Mouse (Mus musculus) embryo, embryonic 10 days (tissue): Measurements from ENCODE around the gene Ethe1.
A peak's percentile ranks its signal among the peaks of the same experiment; 100 is the strongest.

Experiments
- DNase-seq: peaks from one replicate; pipeline ENCODE4 v3.0.0-alpha.2; 2015; ENCODE audit warnings: low spot score

The Ethe1 gene

GRCm38 (mm10) chr7:24587330-24588105 lies at the start of gene Ethe1, which contains the start of gene Zfp575:
Ethe1 (plus strand) TSS chr7:24587543.
Zfp575 (minus strand) TSS chr7:24587641.
- peak; percentile 85 for DNase-seq

DNA sequence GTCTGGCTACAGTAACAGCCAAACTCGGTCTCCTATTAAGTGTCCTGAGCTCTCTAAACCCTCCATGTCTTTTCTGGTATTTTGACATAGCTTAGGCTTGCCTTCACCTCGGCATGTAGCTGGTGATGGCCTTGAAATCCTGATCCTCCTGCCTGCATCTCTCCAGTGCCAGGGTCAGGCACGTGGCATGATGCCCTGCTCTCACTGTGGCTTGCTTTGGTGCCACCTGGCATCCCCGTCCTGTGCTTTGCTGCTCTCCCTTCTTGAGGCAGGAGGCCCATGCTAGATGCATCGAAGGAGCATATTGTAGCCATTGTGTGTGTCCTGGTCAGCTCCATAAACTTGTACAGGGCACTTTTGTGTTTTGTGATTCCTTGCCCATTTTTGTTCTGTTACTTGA lies 49.8 kb upstream of the Ethe1 start:
- no peak for DNase-seq

DNA sequence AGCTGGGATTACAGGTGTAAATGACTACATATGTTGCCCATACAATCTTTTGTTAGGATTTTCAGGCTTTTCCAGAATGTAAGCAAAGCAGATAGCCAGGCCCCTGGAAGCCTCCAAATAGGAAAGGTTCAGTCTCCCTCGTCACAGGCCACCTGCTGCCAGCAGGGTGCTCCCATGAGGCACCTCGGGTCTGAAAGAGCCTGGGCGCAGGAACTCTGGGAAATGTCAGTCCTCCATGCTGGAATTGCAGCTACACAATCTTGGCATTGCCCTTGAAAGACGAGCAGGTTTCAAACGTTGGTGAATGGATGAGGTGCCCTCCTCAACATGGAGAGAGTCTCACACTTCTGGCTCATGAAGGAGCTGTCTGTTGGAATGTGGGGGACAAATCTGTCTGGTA lies 49.2 kb upstream of the Ethe1 start:
- DNase-seq: no peak

DNA sequence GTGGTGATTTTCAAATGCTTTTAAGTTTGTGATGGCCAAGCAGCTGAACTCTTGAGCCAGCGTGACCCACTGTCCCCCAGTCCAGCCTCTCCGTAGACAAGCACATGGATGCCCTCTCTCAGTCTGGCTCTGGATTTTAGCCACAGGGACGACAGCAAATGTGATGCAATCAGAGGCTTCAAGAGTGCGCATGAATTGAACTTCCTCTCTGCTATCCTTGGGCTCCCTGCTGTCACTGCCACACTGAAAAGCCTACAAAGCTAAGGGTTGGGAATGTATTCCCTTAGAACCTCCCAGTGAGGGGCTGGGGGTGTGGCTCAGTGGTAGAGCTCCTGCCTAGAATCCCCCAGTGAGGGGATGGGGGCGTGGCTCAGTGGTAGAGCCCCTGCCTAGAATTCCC lies 48.6 kb upstream of the Ethe1 start:
- DNase-seq: no peak

GRCm38 (mm10) chr7:24539686-24540085 lies 47.7 kb upstream of the Ethe1 start:
- no peak for DNase-seq

DNA sequence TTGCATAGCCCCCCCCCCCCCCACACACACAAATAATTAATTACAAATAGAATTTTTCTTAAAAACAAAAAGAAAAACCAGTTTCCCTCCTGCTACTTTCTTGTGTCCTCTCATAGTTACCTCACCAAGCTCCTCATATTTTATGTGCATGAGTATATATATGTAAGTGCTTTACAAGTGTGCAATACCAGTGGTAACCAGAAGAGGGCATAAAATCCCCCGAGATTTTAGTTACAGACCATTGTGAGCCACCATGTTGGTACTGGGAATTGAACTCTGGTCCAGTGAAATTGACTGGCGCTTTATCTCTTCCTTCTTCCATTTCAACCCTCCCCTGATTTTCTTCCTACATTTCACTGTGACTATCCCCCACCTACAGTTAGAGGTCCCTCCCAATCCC lies 42.8 kb upstream of the Ethe1 start:
- no peak for DNase-seq

DNA sequence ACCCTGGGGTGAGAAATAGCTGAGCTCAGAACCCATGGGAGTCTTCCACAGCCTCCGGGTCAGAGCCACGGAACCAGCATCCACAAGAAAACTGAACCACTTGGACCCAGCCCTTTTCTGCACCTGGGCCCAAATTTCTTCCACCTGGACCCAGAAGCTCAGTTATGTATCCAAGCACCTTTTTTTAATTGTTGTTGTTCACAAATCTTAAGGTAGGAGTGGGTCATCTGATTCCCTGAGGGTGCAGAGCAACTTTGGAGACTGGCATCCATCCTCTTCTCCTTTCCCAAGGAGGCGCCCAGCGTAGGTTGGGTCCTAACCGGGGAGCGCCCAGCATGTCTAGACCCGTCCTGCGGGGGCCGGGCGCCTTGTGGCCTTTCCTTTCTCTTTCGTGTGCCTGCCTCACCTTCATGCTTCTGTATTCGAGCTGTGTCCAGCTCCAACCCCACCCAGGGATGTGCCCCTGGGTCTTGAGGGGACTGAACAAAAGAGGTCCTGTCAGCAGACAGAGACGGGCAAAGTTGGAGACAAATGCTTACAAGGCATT lies 41.2 kb upstream of the Ethe1 start, which contains the start of the genes Pinlyp and Xrcc1:
Pinlyp (minus strand) TSS at position 51 of the 547 bp plus-strand sequence.
Xrcc1 (plus strand) TSS at position 222 of the 547 bp plus-strand sequence.
- no peak for DNase-seq

GRCm38 (mm10) chr7:24546634-24547389 lies 40.5 kb upstream of the Ethe1 start:
- DNase-seq: peak; percentile 100

DNA sequence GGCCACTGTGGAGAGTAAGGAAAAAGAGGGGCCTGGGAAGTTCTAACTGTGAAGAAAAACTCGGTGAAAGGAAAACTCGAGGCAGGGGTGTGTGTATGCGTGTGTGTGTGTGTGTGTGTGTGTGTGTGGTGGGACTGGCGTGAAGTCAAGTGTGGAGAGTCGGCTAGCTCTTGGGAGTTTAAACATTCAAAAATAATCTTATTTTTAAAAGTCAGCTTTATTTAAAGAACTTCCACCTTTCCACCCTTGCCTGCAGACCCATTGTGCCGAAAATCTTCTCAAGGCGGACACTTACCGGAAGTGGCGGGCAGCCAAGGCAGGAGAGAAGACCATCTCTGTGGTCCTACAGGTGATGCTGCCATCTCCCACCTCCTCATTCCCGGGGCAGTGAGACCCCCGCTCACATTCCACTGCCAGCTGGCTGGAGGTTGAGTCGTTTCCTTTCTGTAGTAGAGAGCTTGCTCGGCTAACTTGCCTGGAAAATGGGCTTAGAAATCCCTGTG lies 39.8 kb upstream of the Ethe1 start:
- DNase-seq: no peak

- DNase-seq: no peak
These were observed 35.2 kb upstream of the Ethe1 start for GRCm38 (mm10) chr7:24551985-24552759.

- DNase-seq: no peak
These were observed 31.6 kb upstream of the Ethe1 start for GRCm38 (mm10) chr7:24555786-24556185.

DNA sequence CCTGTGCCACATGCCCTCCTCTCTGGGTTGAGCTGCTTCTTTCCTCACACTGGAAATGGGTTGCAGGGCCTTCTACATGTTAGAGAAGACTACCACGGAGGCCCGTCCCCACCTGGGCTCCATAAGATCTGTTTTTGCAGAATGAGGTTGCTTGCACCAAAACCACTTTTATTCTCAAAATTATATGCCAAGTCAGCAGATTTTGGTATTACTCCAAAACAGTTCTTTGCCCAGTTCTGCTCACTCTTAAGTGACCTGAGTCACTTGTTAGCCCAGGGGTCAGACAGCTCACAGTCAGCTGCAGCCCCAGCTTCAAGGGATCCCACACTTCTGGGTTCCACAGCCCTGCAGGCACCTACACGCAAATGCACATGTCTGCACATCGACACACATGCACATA lies 25.9 kb upstream of the Ethe1 start:
- no peak for DNase-seq

DNA sequence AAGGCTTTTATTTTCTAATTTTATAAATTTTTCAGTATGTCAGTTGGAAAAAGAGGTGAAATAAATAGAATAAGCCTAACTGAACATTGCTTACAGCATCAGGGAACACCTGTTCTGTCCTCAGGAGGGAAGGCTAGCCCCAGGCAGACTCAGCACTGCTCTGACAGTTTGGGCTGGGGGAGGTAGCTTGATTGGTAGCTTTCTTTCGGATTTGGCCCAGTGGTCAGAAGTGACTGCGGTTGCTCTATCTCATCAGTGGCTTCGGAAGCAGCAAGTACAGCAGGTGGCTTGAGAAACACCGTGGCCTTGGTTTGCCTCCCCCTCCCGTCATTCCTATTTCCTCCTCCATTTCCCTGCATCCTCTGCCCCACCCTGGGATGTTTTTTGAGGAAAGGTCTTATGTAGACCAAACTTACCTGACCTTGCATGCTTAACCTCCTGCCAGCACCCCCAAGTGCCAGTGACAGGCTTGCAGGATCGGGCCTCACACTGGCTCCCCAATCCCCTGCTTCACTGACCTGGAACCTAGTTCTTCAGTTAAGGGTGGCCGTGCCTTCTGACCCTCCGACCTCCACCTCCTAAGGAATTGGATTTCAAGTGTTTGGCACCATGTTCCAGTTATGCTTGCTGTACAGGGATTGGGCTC lies 24.0 kb upstream of the Ethe1 start:
- DNase-seq: no peak

GRCm38 (mm10) chr7:24563837-24564206 lies 23.5 kb upstream of the Ethe1 start:
- DNase-seq: no peak

DNA sequence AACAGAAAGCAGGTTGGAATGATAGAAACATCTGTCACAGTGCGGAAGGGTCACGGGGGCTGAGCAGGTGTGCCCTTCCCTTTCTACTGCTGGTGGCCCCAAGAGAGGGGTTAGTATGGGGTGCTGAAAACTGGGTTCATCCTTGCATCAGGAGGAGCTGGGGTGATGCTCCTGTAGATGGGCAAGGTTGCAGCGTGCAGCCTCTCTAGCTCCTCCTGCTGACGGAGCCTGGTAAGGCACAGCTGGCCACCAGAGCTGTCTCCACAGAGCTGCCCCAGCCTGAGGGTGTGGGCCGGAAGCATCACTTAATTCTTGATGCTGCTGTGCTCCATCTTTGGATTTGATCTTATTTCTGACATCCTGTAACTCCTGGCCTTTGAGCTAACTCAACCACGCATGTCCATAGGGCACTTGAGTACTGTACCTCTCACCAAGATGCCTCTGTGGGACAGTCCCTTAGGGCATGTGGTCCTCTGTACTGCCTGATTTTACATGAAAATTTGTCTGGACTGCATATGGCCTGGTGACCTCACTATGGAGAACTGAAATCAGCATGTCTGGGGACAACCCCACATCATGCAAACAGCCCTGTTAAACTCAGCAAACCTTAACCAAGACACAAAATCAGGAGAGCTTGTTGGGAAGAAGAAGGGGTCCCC lies 22.6 kb upstream of the Ethe1 start:
- peak; percentile 76 for DNase-seq

DNA sequence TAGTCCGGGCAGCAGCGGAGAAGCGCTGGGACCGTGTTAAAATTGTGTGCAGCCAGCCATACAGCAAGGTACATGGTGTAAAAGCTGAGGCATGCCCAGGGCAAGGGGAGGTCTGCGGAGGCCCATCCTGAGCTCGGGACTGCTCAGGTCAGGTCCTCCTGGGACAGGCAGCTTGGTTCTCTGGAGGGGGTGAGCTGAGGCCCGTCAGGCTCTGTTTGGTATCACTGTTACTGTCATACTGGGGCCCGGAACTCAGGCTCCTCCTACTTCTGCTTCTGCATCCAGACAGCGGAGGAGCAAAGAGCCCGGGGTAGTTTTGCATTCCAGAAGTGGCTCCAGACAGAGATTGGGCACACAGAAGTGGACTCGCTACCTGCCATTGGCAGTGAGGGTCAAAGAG lies 21.7 kb upstream of the Ethe1 start:
- DNase-seq: no peak

GRCm38 (mm10) chr7:24566206-24566605 lies 21.1 kb upstream of the Ethe1 start:
- no peak for DNase-seq

- no peak for DNase-seq
These were observed 18.8 kb upstream of the Ethe1 start for GRCm38 (mm10) chr7:24568512-24568911.

GRCm38 (mm10) chr7:24571071-24571470 lies 16.3 kb upstream of the Ethe1 start:
- DNase-seq: no peak

DNA sequence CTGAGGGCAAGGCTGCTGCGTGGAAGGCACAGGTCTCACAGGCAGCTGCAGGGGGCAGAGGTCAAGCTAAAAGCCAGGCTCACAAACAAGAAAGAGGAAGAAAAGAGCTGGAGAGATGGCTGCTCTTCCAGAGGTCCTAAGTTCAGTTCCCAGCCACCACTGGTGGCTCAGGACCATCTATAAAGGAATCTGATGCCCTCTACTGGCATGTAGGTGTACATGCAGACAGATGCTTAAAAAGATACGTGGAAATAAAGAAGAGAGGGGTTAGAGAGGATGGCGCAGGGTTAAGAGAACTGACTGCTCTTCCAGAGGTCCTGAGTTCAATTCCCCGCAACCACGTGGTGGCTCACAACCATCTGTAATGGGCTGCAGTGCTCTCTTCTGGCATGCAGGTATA lies 14.9 kb upstream of the Ethe1 start:
- peak; percentile 56 for DNase-seq

GRCm38 (mm10) chr7:24574224-24574796 lies 13.0 kb upstream of the Ethe1 start:
- DNase-seq: no peak
